Mouse (Mus musculus): ENCODE data around the gene Prr3. TPM values are rescaled to one million over a fixed set of nuclear protein-coding genes. Genes with fewer than 3 reads are reported as not detected.
A peak's percentile ranks its signal among the peaks of the same experiment; 100 is the strongest.

The Prr3 gene
- polyA plus RNA-seq, 1 experiment from 2014 or later = 50.8 TPM

DNA sequence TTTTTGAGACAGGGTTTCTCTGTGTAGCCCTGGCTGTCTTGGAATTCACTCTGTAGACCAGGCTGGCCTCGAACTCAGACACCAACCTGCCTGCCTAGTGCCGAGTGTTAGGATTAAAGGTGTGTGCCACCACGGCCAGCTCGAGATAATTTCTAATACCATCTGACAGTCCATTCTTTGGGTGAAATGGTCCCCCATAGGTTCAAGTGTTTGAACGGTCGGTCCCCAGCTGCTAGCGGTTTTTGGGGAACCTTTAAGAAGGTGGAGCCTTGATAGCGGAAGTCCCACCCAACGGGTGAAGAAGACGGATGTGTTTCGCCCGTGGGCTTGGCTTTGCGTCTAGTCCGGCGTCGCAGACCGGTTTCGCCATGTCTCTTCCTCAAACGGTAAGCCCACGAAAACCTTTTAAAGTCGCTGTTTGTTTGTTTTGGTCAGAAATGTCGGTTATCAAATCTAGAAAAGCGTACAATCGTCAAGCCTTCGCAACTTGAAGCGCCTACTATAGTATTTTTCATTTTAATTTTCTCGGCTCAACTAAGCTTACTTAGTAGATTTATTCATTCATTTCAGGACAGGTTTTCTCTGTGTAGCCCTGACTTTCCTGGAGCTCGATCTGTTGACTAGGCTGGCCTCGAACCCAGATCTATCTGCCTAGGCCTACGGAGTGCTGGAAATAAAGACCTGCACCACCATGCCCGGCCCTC, 14.3 kb upstream of the Prr3 start:
- no peak overlapping the region for H3K27ac ChIP-seq (ENCODE audit: low read depth, low read length)

DNA sequence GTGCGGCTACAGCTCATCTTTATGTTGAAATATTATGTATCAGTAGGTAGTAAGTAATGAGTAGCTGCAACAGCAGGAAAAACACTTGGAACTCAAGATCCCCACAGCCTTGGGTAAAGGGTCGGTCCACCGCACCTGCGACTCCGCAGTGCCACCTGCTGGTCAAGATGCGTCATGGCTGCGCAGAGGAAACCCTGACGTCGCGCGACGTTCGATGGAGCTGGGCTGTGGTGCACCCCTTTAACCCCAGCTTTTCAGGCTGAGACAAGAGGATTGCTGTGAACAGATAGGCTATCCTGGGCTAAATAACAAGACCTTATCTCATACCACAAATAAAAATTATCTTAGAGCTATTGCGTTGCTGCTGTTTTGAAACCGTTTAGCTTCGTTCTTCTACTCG, 13.6 kb upstream of the Prr3 start:
- 9% methylated on average over 17 of the region's 17 CpGs for WGBS
- Histone ChIP-seq H3K4me1 (replicated peaks; ENCODE audit: control insufficient read depth, insufficient read depth, low read length) (0 out of 2 replicates have a peak, but pooled peaks cover 3% of the 10 kb centered on the region), H3K4me2 (ENCODE audit: low read depth, low read length, severe bottlenecking) (peak overlapping the region; percentile 39; the same call in 1 of the 2 replicates)

More for the DNA sequence above, 14.3 kb upstream of the Prr3 start:
- H3K4me2 ChIP-seq (ENCODE audit: low read depth, low read length, severe bottlenecking) = peak overlapping the region; percentile 47
- no peaks in the 10 kb centered on the region for H3K27me3 ChIP-seq (ENCODE audit: control insufficient read depth, insufficient read depth, low read length)
- 0 out of 2 replicates have a peak, but pooled peaks cover 3% of the 10 kb centered on the region for H3K4me1 ChIP-seq (replicated peaks; ENCODE audit: control insufficient read depth, insufficient read depth, low read length)
- 3% methylated on average over 31 of the region's 31 CpGs for WGBS
- peak overlapping the region; percentile 45 for H3K4me3 ChIP-seq (ENCODE audit: low read depth, low read length)
- DNase-seq (ENCODE audit: low spot score) (peak; percentile 85), ATAC-seq (replicated peaks; ENCODE audit: low FRiP score) (peak; percentile 72)
- peak overlapping the region; percentile 54 for H3K9ac ChIP-seq (ENCODE audit: low read length)
- H3K36me3 ChIP-seq (ENCODE audit: control insufficient read depth, insufficient read depth, low read length) = no peaks in the 10 kb centered on the region
- H3K9me3 ChIP-seq (ENCODE audit: control insufficient read depth, low read length) = no peaks in the 10 kb centered on the region

DNA sequence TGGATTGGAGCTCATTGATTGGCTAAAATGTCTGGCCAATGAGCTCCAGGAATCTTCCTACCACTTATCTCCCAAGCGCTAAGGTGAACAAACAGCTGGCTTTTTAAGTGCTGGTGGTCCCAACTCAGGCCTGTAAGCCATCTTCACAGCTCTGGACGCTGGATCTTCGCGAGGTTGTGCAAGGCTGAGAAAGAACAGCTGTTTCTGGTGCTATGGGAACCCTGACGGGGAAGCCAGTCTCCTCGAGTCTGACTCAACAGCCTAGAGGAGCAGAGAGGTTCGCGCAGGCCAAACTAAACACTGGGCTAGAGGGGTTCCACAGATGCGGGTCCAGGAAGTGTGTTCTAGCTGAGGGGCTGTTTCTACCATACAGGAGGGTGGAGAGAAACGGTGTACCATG, 11.7 kb upstream of the Prr3 start:
- Histone ChIP-seq H3K27me3 (ENCODE audit: control insufficient read depth, insufficient read depth, low read length) (no peaks in the 10 kb centered on the region), H3K4me2 (ENCODE audit: low read depth, low read length, severe bottlenecking) (no peak overlapping the region), H3K4me1 (replicated peaks; ENCODE audit: control insufficient read depth, insufficient read depth, low read length) (0 out of 2 replicates have a peak, but pooled peaks cover 2% of the 10 kb centered on the region), H3K27ac (ENCODE audit: low read depth, low read length) (no peak overlapping the region), H3K9me3 (ENCODE audit: control insufficient read depth, low read length) (no peaks in the 10 kb centered on the region), H3K36me3 (ENCODE audit: control insufficient read depth, insufficient read depth, low read length) (no peaks in the 10 kb centered on the region; the same call in 1 of the 2 replicates), H3K4me3 (ENCODE audit: low read depth, low read length) (no peak overlapping the region), H3K9ac (ENCODE audit: low read length) (no peak overlapping the region)
- 58% methylated on average over 10 of the region's 10 CpGs for WGBS
- no peak for ATAC-seq (replicated peaks; ENCODE audit: low FRiP score)
- DNase-seq (ENCODE audit: low spot score) = no peak

More for the DNA sequence above, 13.6 kb upstream of the Prr3 start:
- Histone ChIP-seq H3K4me3 (ENCODE audit: low read depth, low read length) (no peak overlapping the region), H3K9me3 (ENCODE audit: control insufficient read depth, low read length) (no peaks in the 10 kb centered on the region), H3K27ac (ENCODE audit: low read depth, low read length) (no peak overlapping the region), H3K9ac (ENCODE audit: low read length) (no peak overlapping the region), H3K36me3 (ENCODE audit: control insufficient read depth, insufficient read depth, low read length) (no peaks in the 10 kb centered on the region; the same call in 1 of the 2 replicates), H3K27me3 (ENCODE audit: control insufficient read depth, insufficient read depth, low read length) (no peaks in the 10 kb centered on the region)
- DNase-seq (ENCODE audit: low spot score) = peak; percentile 92
- ATAC-seq (replicated peaks; ENCODE audit: low FRiP score) = peak; percentile 75

DNA sequence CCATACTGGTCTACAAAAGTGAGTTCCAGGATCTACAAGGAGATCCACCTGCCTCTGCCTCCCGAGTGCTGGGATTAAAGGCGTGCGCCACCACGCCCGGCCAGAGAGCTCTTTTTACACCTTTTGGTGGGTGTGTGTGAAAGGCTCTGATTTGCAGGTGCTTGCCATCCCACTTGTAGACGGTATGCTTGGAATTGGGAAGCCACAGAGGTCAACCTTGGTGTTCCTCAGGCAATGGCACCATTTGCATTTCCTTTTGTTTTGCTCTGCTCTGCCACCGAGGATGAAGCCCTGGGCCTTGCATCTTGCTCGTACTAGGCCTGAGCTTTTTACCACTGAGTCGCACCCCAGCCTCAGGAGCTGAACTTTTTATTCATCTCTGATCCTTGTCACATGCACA, 1.7 kb upstream of the Prr3 start:
- no peak overlapping the region for H3K9ac ChIP-seq (ENCODE audit: low read length)
- H3K9me3 ChIP-seq (ENCODE audit: control insufficient read depth, low read length) = no peaks in the 10 kb centered on the region
- H3K27ac ChIP-seq (ENCODE audit: low read depth, low read length) = no peak overlapping the region
- H3K27me3 ChIP-seq (ENCODE audit: control insufficient read depth, insufficient read depth, low read length) = no peaks in the 10 kb centered on the region
- no peak for DNase-seq (ENCODE audit: low spot score)
- no peaks in the 10 kb centered on the region; the same call in 1 of the 2 replicates for H3K36me3 ChIP-seq (ENCODE audit: control insufficient read depth, insufficient read depth, low read length)
- H3K4me1 ChIP-seq (replicated peaks; ENCODE audit: control insufficient read depth, insufficient read depth, low read length) = peaks cover 8% of the 10 kb centered on the region; the same call in 1 of the 2 replicates
- H3K4me3 ChIP-seq (ENCODE audit: low read depth, low read length) = no peak overlapping the region
- no peak for ATAC-seq (replicated peaks; ENCODE audit: low FRiP score)
- H3K4me2 ChIP-seq (ENCODE audit: low read depth, low read length, severe bottlenecking) = no peak overlapping the region
- WGBS = 91% methylated on average over 9 of the region's 9 CpGs

DNA sequence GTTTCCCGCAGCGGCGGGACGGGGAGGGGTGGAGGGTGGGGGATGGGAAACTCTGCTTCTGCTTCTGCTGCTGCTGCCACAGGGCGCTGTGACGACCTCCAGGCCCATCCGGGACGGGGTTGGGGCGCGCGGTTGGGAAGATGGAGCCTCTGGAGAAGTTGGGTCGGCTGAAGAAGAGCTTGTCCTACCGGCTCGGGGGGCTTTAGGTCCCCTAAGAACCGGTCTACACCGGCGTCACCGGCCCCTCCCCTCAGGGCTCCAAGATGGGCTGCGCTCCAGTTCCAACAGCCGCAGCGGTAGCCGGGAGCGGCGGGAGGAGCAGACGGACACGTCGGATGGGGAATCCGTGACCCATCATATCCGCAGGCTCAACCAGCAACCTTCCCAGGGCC, 323 bp upstream of the Prr3 start:
- DNase-seq (ENCODE audit: low spot score) (no peak), ATAC-seq (replicated peaks; ENCODE audit: low FRiP score) (peak; percentile 45)
- Histone ChIP-seq H3K36me3 (ENCODE audit: control insufficient read depth, insufficient read depth, low read length) (no peaks in the 10 kb centered on the region; the same call in 1 of the 2 replicates), H3K27ac (ENCODE audit: low read depth, low read length) (peak overlapping the region; percentile 89), H3K4me3 (ENCODE audit: low read depth, low read length) (peak overlapping the region; percentile 93), H3K4me1 (replicated peaks; ENCODE audit: control insufficient read depth, insufficient read depth, low read length) (peaks cover 8% of the 10 kb centered on the region; the same call in 1 of the 2 replicates), H3K9me3 (ENCODE audit: control insufficient read depth, low read length) (no peaks in the 10 kb centered on the region), H3K27me3 (ENCODE audit: control insufficient read depth, insufficient read depth, low read length) (no peaks in the 10 kb centered on the region), H3K4me2 (ENCODE audit: low read depth, low read length, severe bottlenecking) (peak overlapping the region; percentile 78), H3K9ac (ENCODE audit: low read length) (peak overlapping the region; percentile 72)
- WGBS = under 1% methylated on average over 26 of the region's 29 CpGs

DNA sequence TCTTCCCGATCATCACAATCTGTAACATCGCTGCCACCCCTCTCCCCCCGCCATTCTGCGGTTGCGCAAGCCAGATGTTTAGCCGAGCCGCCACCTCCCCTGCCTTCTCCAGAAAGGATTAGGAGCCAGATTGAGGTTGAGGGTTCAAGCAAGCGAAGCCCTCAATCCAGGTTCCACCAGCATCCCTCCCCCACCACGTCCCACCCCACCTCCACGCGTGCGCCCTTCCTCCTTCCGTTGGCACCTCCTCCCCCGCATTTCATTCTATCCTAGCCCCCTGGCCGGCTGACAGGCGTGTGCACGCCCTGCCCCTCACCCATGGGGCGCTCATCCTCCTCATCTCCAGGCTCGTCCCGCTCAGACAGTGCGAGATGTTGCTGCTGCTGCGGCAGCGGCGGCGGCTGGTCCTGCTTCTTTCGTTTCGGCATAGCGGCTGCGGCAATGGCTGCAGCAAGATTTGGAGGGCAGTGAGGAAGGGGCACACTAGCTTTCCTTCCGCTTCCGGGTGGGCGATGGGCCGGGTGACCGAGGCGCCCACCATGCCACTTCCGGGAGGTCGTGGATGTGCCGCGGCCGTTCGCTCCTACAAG, 1.1 kb downstream of the Prr3 start:
- H3K27ac ChIP-seq (ENCODE audit: low read depth, low read length) = peak overlapping the region; percentile 89
- under 1% methylated on average over 41 of the region's 41 CpGs for WGBS
- H3K9ac ChIP-seq (ENCODE audit: low read length) = peak overlapping the region; percentile 72
- peak overlapping the region; percentile 78 for H3K4me2 ChIP-seq (ENCODE audit: low read depth, low read length, severe bottlenecking)
- ATAC-seq (replicated peaks; ENCODE audit: low FRiP score) (peak; percentile 87), DNase-seq (ENCODE audit: low spot score) (peak; percentile 92)
- no peaks in the 10 kb centered on the region for H3K9me3 ChIP-seq (ENCODE audit: control insufficient read depth, low read length)
- no peaks in the 10 kb centered on the region; the same call in 1 of the 2 replicates for H3K36me3 ChIP-seq (ENCODE audit: control insufficient read depth, insufficient read depth, low read length)
- peak overlapping the region; percentile 93 for H3K4me3 ChIP-seq (ENCODE audit: low read depth, low read length)
- H3K4me1 ChIP-seq (replicated peaks; ENCODE audit: control insufficient read depth, insufficient read depth, low read length) = peaks cover 8% of the 10 kb centered on the region; the same call in 1 of the 2 replicates
- no peaks in the 10 kb centered on the region for H3K27me3 ChIP-seq (ENCODE audit: control insufficient read depth, insufficient read depth, low read length)

DNA sequence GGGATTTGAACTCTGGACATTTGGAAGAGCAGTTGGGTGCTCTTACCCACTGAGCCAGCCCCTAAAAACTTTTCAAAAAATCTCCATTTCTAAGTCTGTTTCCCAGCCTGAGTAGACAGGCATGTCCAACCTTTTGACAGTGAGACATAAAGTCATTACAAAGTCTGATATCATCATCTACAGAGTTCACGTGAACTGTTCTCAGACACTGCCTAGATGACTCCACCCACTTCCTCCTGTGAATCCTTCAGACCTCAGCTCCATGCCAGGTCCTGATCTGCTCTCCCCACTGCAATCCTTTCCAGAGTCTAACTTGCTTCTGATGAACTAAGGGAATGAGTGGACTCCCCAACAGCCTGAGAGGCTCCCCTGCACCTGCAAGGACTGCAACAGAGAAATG, 7.9 kb downstream of the Prr3 start:
- Histone ChIP-seq H3K27me3 (ENCODE audit: control insufficient read depth, insufficient read depth, low read length) (no peaks in the 10 kb centered on the region), H3K9me3 (ENCODE audit: control insufficient read depth, low read length) (no peaks in the 10 kb centered on the region), H3K36me3 (ENCODE audit: control insufficient read depth, insufficient read depth, low read length) (no peaks in the 10 kb centered on the region), H3K4me3 (ENCODE audit: low read depth, low read length) (no peak overlapping the region), H3K9ac (ENCODE audit: low read length) (no peak overlapping the region), H3K4me2 (ENCODE audit: low read depth, low read length, severe bottlenecking) (no peak overlapping the region), H3K4me1 (replicated peaks; ENCODE audit: control insufficient read depth, insufficient read depth, low read length) (peaks cover 3% of the 10 kb centered on the region), H3K27ac (ENCODE audit: low read depth, low read length) (no peak overlapping the region)
- 79% methylated on average over 1 of the region's 1 CpGs for WGBS
- ATAC-seq (replicated peaks; ENCODE audit: low FRiP score) (no peak), DNase-seq (ENCODE audit: low spot score) (no peak)

DNA sequence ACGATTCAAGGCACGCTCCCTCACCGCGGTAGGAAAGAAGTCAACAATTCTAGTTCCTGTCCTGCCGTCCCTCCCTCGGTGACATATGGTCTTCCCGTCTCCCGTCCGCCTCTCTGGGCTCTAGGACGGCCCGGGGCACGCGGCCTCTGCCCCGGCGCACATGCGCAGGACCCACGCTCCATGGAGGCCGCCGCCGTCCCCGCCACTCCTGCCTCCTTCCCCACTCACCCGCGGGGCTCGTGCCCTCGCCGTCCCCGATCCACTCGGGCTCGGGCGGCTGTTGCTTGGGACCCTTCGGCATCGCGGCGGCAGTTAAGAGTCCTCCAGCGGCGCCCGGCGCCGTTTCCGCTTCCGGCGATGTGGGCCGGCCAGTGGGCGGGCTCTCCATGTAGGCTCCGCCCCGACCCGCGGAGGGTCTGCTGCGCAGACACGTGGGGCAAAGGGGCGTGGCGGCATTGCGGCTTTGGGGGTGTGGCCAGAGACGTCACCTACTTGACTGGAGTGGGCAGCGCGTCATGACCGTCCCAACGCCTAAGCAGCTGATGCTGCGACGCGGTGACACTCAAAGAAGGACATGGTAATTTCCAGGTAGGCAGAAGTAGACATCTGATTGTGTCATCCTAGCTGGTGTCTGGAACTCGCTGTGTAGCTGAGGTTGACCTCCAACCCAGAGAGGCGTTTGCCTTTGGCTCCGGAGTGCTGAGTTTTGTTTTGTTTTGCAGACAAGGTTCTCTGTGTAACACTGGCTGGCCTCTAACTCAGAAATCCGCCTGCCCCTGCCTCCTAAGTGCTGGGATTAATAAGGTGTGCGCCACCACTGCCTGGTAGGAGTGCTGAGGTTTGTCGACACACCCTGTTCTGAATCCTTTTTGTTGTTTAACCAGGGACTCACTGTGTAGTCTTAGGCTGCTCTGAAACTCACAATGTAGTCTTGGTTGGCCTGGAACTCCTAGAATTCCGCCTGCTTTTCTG, 10.3 kb downstream of the Prr3 start, which contains the start of gene Abcf1:
TSS of gene Abcf1 (minus strand) at position 344 of the 972 bp plus-strand sequence.
- Histone ChIP-seq H3K27ac (ENCODE audit: low read depth, low read length) (no peak within 1 kb of the TSS), H3K27me3 (ENCODE audit: control insufficient read depth, insufficient read depth, low read length) (no peaks in the 10 kb centered on the region), H3K4me2 (ENCODE audit: low read depth, low read length, severe bottlenecking) (peak within 1 kb of the TSS; percentile 70), H3K4me1 (replicated peaks; ENCODE audit: control insufficient read depth, insufficient read depth, low read length) (peaks cover 3% of the 10 kb centered on the region), H3K9me3 (ENCODE audit: control insufficient read depth, low read length) (no peaks in the 10 kb centered on the region), H3K4me3 (ENCODE audit: low read depth, low read length) (peak within 1 kb of the TSS; percentile 92), H3K9ac (ENCODE audit: low read length) (peak within 1 kb of the TSS; percentile 81), H3K36me3 (ENCODE audit: control insufficient read depth, insufficient read depth, low read length) (no peaks in the 10 kb centered on the region)
- peak; percentile 97 for ATAC-seq (replicated peaks; ENCODE audit: low FRiP score)
- 1% methylated on average over 68 of the region's 68 CpGs for WGBS
- DNase-seq (ENCODE audit: low spot score) = peak; percentile 99
